Comparison of ENCODE assay signal across 24 mouse cellular contexts in the genomic region with DNA sequence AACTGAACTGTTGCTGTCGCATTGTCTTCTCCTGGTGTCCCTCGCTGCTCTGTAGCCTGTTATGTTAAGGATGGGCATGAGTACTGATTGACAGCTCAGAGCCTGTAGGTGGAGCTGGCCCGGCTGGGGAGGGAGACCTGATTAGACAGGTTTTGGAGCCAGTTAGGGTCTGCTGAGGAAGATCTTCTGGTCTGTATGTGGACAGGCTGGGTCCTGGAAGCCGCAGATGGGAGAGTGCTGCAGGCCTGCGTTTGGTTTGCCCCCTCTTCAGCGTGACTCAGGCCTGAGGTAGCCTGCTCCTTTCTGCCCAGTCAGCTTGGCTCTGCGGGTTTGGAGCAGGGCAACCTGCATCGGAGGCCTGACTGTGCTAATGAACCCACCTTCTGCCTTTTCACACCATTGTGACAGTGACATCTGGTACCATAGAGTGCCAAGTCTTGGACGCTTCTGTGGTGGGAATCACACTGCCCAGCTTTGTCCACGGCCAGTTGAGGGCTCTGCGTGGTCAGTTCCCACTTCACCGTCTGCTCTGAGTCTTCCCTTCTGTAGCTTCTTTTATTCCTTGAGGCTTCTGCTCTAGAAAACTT. TPM values are rescaled to one million over a fixed set of nuclear protein-coding genes. Genes with fewer than 3 reads are reported as not detected.
DNase-seq lines count a peak whose midpoint lies in the region; ATAC-seq and TF ChIP-seq lines count a peak whose summit lies in the region.
"Had no signal": no experiment of that assay in that cellular context is flagged by ENCODE, and none has a peak within 500 bp of the region (broad histone marks: within the 10 kb centered on the region; RNA-seq: fewer than 3 reads in every experiment).

No protein-coding gene starts in this region.

- no peaks in the 10 kb centered on the region for H3K27me3 ChIP-seq in heart, embryonic 12.5 days (replicated peaks)
- H3K27me3 ChIP-seq in midbrain, postnatal 0 days (ENCODE audit: insufficient read depth, low read length) = no peaks in the 10 kb centered on the region
- H3K27me3 ChIP-seq in midbrain, embryonic 16.5 days (ENCODE audit: control insufficient read depth, insufficient read depth, low read depth, low read length) = no peaks in the 10 kb centered on the region
- H3K27me3 ChIP-seq: embryonic facial prominence, embryonic 12.5 days; heart, embryonic 13.5 days; stomach, embryonic 15.5 days had no signal

- TF ChIP-seq CTCF in midbrain, postnatal 0 days (IDR thresholded peaks at IDR 0.05) = no peak

- ATAC-seq in heart, embryonic 12.5 days (ENCODE audit: insufficient number of reproducible peaks, low FRiP score) = no peak
- no peak for ATAC-seq in midbrain, postnatal 0 days (ENCODE audit: low FRiP score)
- ATAC-seq in midbrain, embryonic 16.5 days = no peak
- ATAC-seq: forebrain, postnatal 0 days; intestine, embryonic 16.5 days had no signal

- H3K27ac ChIP-seq in heart, embryonic 12.5 days (ENCODE audit: poor library complexity, severe bottlenecking) = peak overlapping the region; percentile 32; the same call in 1 of the 2 replicates
- no peak overlapping the region for H3K27ac ChIP-seq in midbrain, postnatal 0 days (ENCODE audit: low read depth, low read length)
- H3K27ac ChIP-seq in midbrain, embryonic 16.5 days (ENCODE audit: low read length) = no peak overlapping the region
- H3K27ac ChIP-seq: embryonic facial prominence, embryonic 12.5 days; heart, embryonic 13.5 days; limb, embryonic 10.5 days; macrophage; stomach, embryonic 15.5 days had no signal

- H3K4me3 ChIP-seq in heart, embryonic 12.5 days = no peak overlapping the region
- H3K4me3 ChIP-seq in midbrain, postnatal 0 days (ENCODE audit: low read depth, low read length) = no peak overlapping the region
- H3K4me3 ChIP-seq in midbrain, embryonic 16.5 days (ENCODE audit: low read depth, low read length) = no peak overlapping the region
- H3K4me3 ChIP-seq: embryonic facial prominence, embryonic 12.5 days; heart, embryonic 13.5 days; limb, embryonic 10.5 days; stomach, embryonic 15.5 days had no signal

- no peak overlapping the region for H3K4me2 ChIP-seq in heart, embryonic 12.5 days
- H3K4me2 ChIP-seq in midbrain, postnatal 0 days (ENCODE audit: low read depth, low read length, poor library complexity, severe bottlenecking) = no peak overlapping the region
- no peak overlapping the region for H3K4me2 ChIP-seq in midbrain, embryonic 16.5 days (ENCODE audit: low read length)
- H3K4me2 ChIP-seq: embryonic facial prominence, embryonic 12.5 days; heart, embryonic 13.5 days; liver, embryonic 11.5 days; midbrain, embryonic 11.5 days; stomach, embryonic 15.5 days had no signal

- H3K9me3 ChIP-seq in heart, embryonic 12.5 days (replicated peaks) = no peaks in the 10 kb centered on the region
- no peaks in the 10 kb centered on the region for H3K9me3 ChIP-seq in midbrain, postnatal 0 days (ENCODE audit: low read length)
- no peaks in the 10 kb centered on the region for H3K9me3 ChIP-seq in midbrain, embryonic 16.5 days (replicated peaks; ENCODE audit: control insufficient read depth, low read length, poor library complexity, severe bottlenecking)
- H3K9me3 ChIP-seq: embryonic facial prominence, embryonic 12.5 days; heart, embryonic 13.5 days; limb, embryonic 10.5 days; stomach, embryonic 15.5 days had no signal

- no peaks in the 10 kb centered on the region for H3K36me3 ChIP-seq in heart, embryonic 12.5 days
- no peaks in the 10 kb centered on the region for H3K36me3 ChIP-seq in midbrain, postnatal 0 days (ENCODE audit: insufficient read depth, low read length)
- H3K36me3 ChIP-seq in midbrain, embryonic 16.5 days (ENCODE audit: control insufficient read depth, insufficient read depth, low read length) = no peaks in the 10 kb centered on the region
- H3K36me3 ChIP-seq: heart, embryonic 13.5 days; stomach, embryonic 15.5 days had no signal

- DNase-seq in heart, adult 9 months (ENCODE audit: low spot score in 2 of 2) = no peak
- DNase-seq in midbrain, postnatal 0 days (ENCODE audit: low spot score) = peak; percentile 52
- peak; percentile 82 for DNase-seq in cerebellum, adult 9-10 months
- no peak for DNase-seq in retina, postnatal 1 day
- DNase-seq in right cerebral cortex, adult 2 months (ENCODE audit: low spot score in 2 of 2) = no peak
- DNase-seq: forebrain, postnatal 0 days; lung, adult 2 months; spleen, adult 18-20 months had no signal

- 70% methylated on average over 12 of the region's 12 CpGs for WGBS in heart, embryonic 12.5 days
- WGBS in midbrain, postnatal 0 days = 80% methylated on average over 12 of the region's 12 CpGs
- 76% methylated on average over 12 of the region's 12 CpGs for WGBS in midbrain, embryonic 16.5 days

- no peak overlapping the region for H3K9ac ChIP-seq in heart, embryonic 12.5 days
- no peak overlapping the region for H3K9ac ChIP-seq in midbrain, postnatal 0 days (replicated peaks; ENCODE audit: low read length, poor library complexity, severe bottlenecking)
- no peak overlapping the region for H3K9ac ChIP-seq in midbrain, embryonic 16.5 days (ENCODE audit: low read depth, low read length)
- H3K9ac ChIP-seq: embryonic facial prominence, embryonic 12.5 days; forebrain, postnatal 0 days; heart, embryonic 13.5 days; stomach, embryonic 15.5 days had no signal

- peaks cover 61% of the 10 kb centered on the region for H3K4me1 ChIP-seq in heart, embryonic 12.5 days (replicated peaks)
- H3K4me1 ChIP-seq in midbrain, postnatal 0 days (ENCODE audit: insufficient read depth, low read length) = 0 out of 2 replicates have a peak, but pooled peaks cover 3% of the 10 kb centered on the region
- peaks cover 25% of the 10 kb centered on the region for H3K4me1 ChIP-seq in midbrain, embryonic 16.5 days (ENCODE audit: control insufficient read depth, insufficient read depth, low read length)

RNA-seq across cellular contexts. Expression of a gene that starts 18.0 kb away (rescaled TPM):
- polyA plus RNA-seq in heart, embryonic 12.5 days (2016; fragmentation: Nextera tagmentation; extraction: Ambion mirVana) = 23.3 and 28.9 TPM in 2 replicates
- 35.6 and 39.7 TPM in 2 replicates for total RNA-seq in midbrain, postnatal 0 days (2014; rRNA removed)
- polyA plus RNA-seq in midbrain, postnatal 0 days (2015; fragmentation: Nextera tagmentation; extraction: Ambion mirVana) = 29.5 and 32.1 TPM in 2 replicates
- polyA plus RNA-seq in midbrain, embryonic 16.5 days (2015; fragmentation: Nextera tagmentation; extraction: Ambion mirVana) = 28.4 and 36.0 TPM in 2 replicates

RNA-seq across cellular contexts. Expression of a gene that starts 24.8 kb away (rescaled TPM):
- polyA plus RNA-seq in heart, embryonic 12.5 days (2016; fragmentation: Nextera tagmentation; extraction: Ambion mirVana) = 15.4 and 15.5 TPM in 2 replicates
- 26.0 and 29.2 TPM in 2 replicates for total RNA-seq in midbrain, postnatal 0 days (2014; rRNA removed)
- polyA plus RNA-seq in midbrain, postnatal 0 days (2015; fragmentation: Nextera tagmentation; extraction: Ambion mirVana) = 36.8 and 38.0 TPM in 2 replicates
- 53.3 and 58.6 TPM in 2 replicates for polyA plus RNA-seq in midbrain, embryonic 16.5 days (2015; fragmentation: Nextera tagmentation; extraction: Ambion mirVana)

RNA-seq across cellular contexts. Expression of a gene that starts 54.6 kb away (rescaled TPM):
- polyA plus RNA-seq in heart, embryonic 12.5 days (2016; fragmentation: Nextera tagmentation; extraction: Ambion mirVana) = 0.13 TPM in 1 of 2 replicates, not detected in the other
- not detected in 2 replicates for total RNA-seq in midbrain, postnatal 0 days (2014; rRNA removed)
- 0.15 TPM in 1 of 2 replicates, not detected in the other for polyA plus RNA-seq in midbrain, postnatal 0 days (2015; fragmentation: Nextera tagmentation; extraction: Ambion mirVana)
- polyA plus RNA-seq in midbrain, embryonic 16.5 days (2015; fragmentation: Nextera tagmentation; extraction: Ambion mirVana) = 0.11 TPM in 1 of 2 replicates, not detected in the other
- total RNA-seq: adrenal gland, adult 18-20 months; common myeloid progenitor, adult 5-6 weeks; forebrain, postnatal 0 days; gastrocnemius, adult 18-20 months; hematopoietic stem cell, adult 5-6 weeks; layer of hippocampus, adult 18-20 months; left cerebral cortex, adult 18-20 months had no signal
- polyA plus RNA-seq: embryonic facial prominence, embryonic 12.5 days; forebrain, postnatal 0 days; heart, embryonic 13.5 days; limb, embryonic 10.5 days; liver, embryonic 11.5 days; macrophage; midbrain, embryonic 11.5 days had no signal

Comparison
In these comparisons a context has a peak if more than half of its experiments do, and no peak if none do; other contexts are left out.
1. DNase-seq: peak in midbrain, postnatal 0 days (single experiment) and cerebellum, adult 9-10 months (single experiment); none in heart, adult 9 months (0 of 2), retina, postnatal 1 day (single experiment) and right cerebral cortex, adult 2 months (0 of 2).